ENCODE assay signal across 8 mouse cellular contexts in genomic region chr6:100670880-100671344, GRCm38 (mm10). TPM values are rescaled to one million over a fixed set of nuclear protein-coding genes. Genes with fewer than 3 reads are reported as not detected.
DNase-seq lines count a peak whose midpoint lies in the region; ATAC-seq and TF ChIP-seq lines count a peak whose summit lies in the region.

TSS of gene Shq1 (minus strand) at chr6:100671157.

- H3K27me3 ChIP-seq in hindbrain, postnatal 0 days (ENCODE audit: insufficient read depth, low read length), result no peaks in the 10 kb centered on the region

- peak; percentile 23; the same call in 1 of the 2 replicates for TF ChIP-seq CTCF in gastrocnemius, adult 2 months (IDR thresholded peaks at IDR 0.05)
- TF ChIP-seq CTCF in hindbrain, postnatal 0 days (IDR thresholded peaks at IDR 0.05; ENCODE audit: low read depth), result peak; percentile 51
- TF ChIP-seq CTCF in left cerebral cortex, adult 2 months (IDR thresholded peaks at IDR 0.05), result peak; percentile 35

- H3K4me2 ChIP-seq in hindbrain, postnatal 0 days (ENCODE audit: low read depth, low read length), result peak within 1 kb of the TSS; percentile 93

- intact Hi-C loops in gastrocnemius, adult 2 months (cut with DNase I), result no loop called here
- intact Hi-C loops in left cerebral cortex, adult 2 months (cut with DNase I), result loop anchor here (1.0 to 10.0 kb wide), 5 partner anchors 62 to 591 kb away; partner anchors contain the start of gene Ppp4r2

- under 1% methylated on average over 49 of the region's 49 CpGs for WGBS in hindbrain, postnatal 0 days

- H3K9me3 ChIP-seq in hindbrain, postnatal 0 days (ENCODE audit: low read length), result no peaks in the 10 kb centered on the region

- ATAC-seq in common myeloid progenitor, adult 5-6 weeks (replicated peaks; ENCODE audit: low read depth, poor library complexity, severe bottlenecking), result peak; percentile 88
- peak; percentile 95 for ATAC-seq in hindbrain, postnatal 0 days
- ATAC-seq in megakaryocyte, adult 5-6 weeks (ENCODE audit: poor library complexity, severe bottlenecking), result peak; percentile 96

- H3K27ac ChIP-seq in gastrocnemius, adult 2 months, result peak within 1 kb of the TSS; percentile 78
- H3K27ac ChIP-seq in hindbrain, postnatal 0 days, result 0 out of 2 replicates have a peak within 1 kb of the TSS, but pooled peaks have one; percentile 51
- H3K27ac ChIP-seq in left cerebral cortex, adult 2 months, result peak within 1 kb of the TSS; percentile 64

- peak within 1 kb of the TSS; percentile 56 for H3K9ac ChIP-seq in hindbrain, postnatal 0 days (replicated peaks; ENCODE audit: low read length)

- H3K36me3 ChIP-seq in hindbrain, postnatal 0 days (ENCODE audit: insufficient read depth, low read length), result no peaks in the 10 kb centered on the region

- peak; percentile 90 for DNase-seq in ZHBTc4 (ENCODE audit: low read depth, low spot score)
- peak; percentile 91 for DNase-seq in gastrocnemius, adult 2 months
- DNase-seq in hindbrain, postnatal 0 days (ENCODE audit: low spot score), result peak; percentile 95
- peak; percentile 87 to 88 for DNase-seq in left cerebral cortex, adult 2 months (ENCODE audit: extremely low spot score in 1 of 2, low spot score in 2 of 2)
- peak; percentile 87 to 88 for DNase-seq in right cerebral cortex, adult 2 months (ENCODE audit: low spot score in 2 of 2)
- DNase-seq in urinary bladder, postnatal 14 days (ENCODE audit: low spot score), result peak; percentile 88

- H3K4me1 ChIP-seq in hindbrain, postnatal 0 days (ENCODE audit: insufficient read depth, low read length), result no peaks in the 10 kb centered on the region

- H3K4me3 ChIP-seq in gastrocnemius, adult 2 months, result peak within 1 kb of the TSS; percentile 85
- peak within 1 kb of the TSS; percentile 86 for H3K4me3 ChIP-seq in hindbrain, postnatal 0 days (ENCODE audit: low read length)
- peak within 1 kb of the TSS; percentile 76 for H3K4me3 ChIP-seq in left cerebral cortex, adult 2 months

RNA-seq across cellular contexts. Expression of gene Shq1, which starts in this region (rescaled TPM):
- 15.4 and 22.2 TPM in 2 replicates for total RNA-seq in common myeloid progenitor, adult 5-6 weeks (2017)
- total RNA-seq in gastrocnemius, adult 2 months (2021), result 1 to 10 TPM; 1.9 TPM
- total RNA-seq in hindbrain, postnatal 0 days (2014; rRNA removed), result 4.1 and 8.1 TPM in 2 replicates
- 4.3 and 5.1 TPM in 2 replicates for polyA plus RNA-seq in hindbrain, postnatal 0 days (2015; fragmentation: Nextera tagmentation; extraction: Ambion mirVana)
- total RNA-seq in left cerebral cortex, adult 2 months (2021), result 1 to 10 TPM; 5.8 to 6.7 TPM
- total RNA-seq in megakaryocyte, adult 5-6 weeks (2015), result 1.6 and 2.7 TPM in 2 replicates
- 3.9 and 5.1 TPM in 2 replicates for total RNA-seq in megakaryocyte, adult 5-6 weeks (2017)

Comparison
In these comparisons a context has a peak if more than half of its experiments do, and no peak if none do; other contexts are left out.
1. Peak in every context shown above with its lines: DNase-seq, ATAC-seq, H3K4me3 ChIP-seq and H3K27ac ChIP-seq.